ENCODE assay signal across 9 mouse cellular contexts in genomic region chr2:164497691-164498268, GRCm38 (mm10). TPM values are rescaled to one million over a fixed set of nuclear protein-coding genes. Genes with fewer than 3 reads are reported as not detected.
DNase-seq lines count a peak whose midpoint lies in the region; ATAC-seq and TF ChIP-seq lines count a peak whose summit lies in the region.
"Had no signal": no experiment of that assay in that cellular context is flagged by ENCODE, and none has a peak within 500 bp of the region (broad histone marks: within the 10 kb centered on the region; RNA-seq: fewer than 3 reads in every experiment).

No protein-coding gene starts in this region.

- WGBS in heart, embryonic 13.5 days, result 4% methylated on average over 21 of the region's 21 CpGs
- WGBS in forebrain, embryonic 12.5 days, result 5% methylated on average over 21 of the region's 21 CpGs
- WGBS in liver, embryonic 15.5 days (ENCODE audit: insufficient replicate concordance), result 4% methylated on average over 21 of the region's 21 CpGs

- peak overlapping the region; percentile 99 for H3K4me2 ChIP-seq in heart, embryonic 13.5 days
- peak overlapping the region; percentile 97 for H3K4me2 ChIP-seq in forebrain, embryonic 12.5 days
- H3K4me2 ChIP-seq in liver, embryonic 15.5 days, result peak overlapping the region; percentile 91

- H3K9me3 ChIP-seq in heart, embryonic 13.5 days, result no peaks in the 10 kb centered on the region
- no peaks in the 10 kb centered on the region for H3K9me3 ChIP-seq in G1E (replicated peaks)
- H3K9me3 ChIP-seq in forebrain, embryonic 12.5 days, result no peaks in the 10 kb centered on the region
- H3K9me3 ChIP-seq in liver, embryonic 15.5 days (replicated peaks), result no peaks in the 10 kb centered on the region

- peaks cover 17% of the 10 kb centered on the region for H3K4me1 ChIP-seq in heart, embryonic 13.5 days
- H3K4me1 ChIP-seq in G1E (ENCODE audit: insufficient read depth, low read depth, low read length), result peaks cover 24% of the 10 kb centered on the region
- H3K4me1 ChIP-seq in forebrain, embryonic 12.5 days, result peaks cover 14% of the 10 kb centered on the region
- peaks cover 23% of the 10 kb centered on the region for H3K4me1 ChIP-seq in liver, embryonic 15.5 days (replicated peaks)

- peaks cover 36% of the 10 kb centered on the region for H3K36me3 ChIP-seq in heart, embryonic 13.5 days
- peaks cover 43% of the 10 kb centered on the region for H3K36me3 ChIP-seq in G1E (replicated peaks)
- peaks cover 29% of the 10 kb centered on the region for H3K36me3 ChIP-seq in forebrain, embryonic 12.5 days (replicated peaks)
- peaks cover 29% of the 10 kb centered on the region for H3K36me3 ChIP-seq in liver, embryonic 15.5 days (replicated peaks)

- peak overlapping the region; percentile 93 for H3K4me3 ChIP-seq in heart, embryonic 13.5 days
- H3K4me3 ChIP-seq in G1E (ENCODE audit: low read depth, low read length), result peak overlapping the region; percentile 91
- peak overlapping the region; percentile 89 for H3K4me3 ChIP-seq in forebrain, embryonic 12.5 days (replicated peaks)
- peak overlapping the region; percentile 88 for H3K4me3 ChIP-seq in liver, embryonic 15.5 days (replicated peaks)

- ATAC-seq in heart, embryonic 13.5 days (ENCODE audit: extremely low read depth, insufficient number of reproducible peaks, low FRiP score, low TSS enrichment), result no peak
- no peak; the same call in 1 of the 2 replicates for ATAC-seq in G1E (ENCODE audit: extremely low read depth, insufficient number of reproducible peaks, low FRiP score, poor library complexity, severe bottlenecking)
- ATAC-seq in forebrain, embryonic 12.5 days (ENCODE audit: low FRiP score), result peak; percentile 42; the same call in 1 of the 2 replicates
- ATAC-seq in liver, embryonic 15.5 days (ENCODE audit: insufficient read depth), result peak; percentile 44

- no peak for DNase-seq in heart, adult 9 months (ENCODE audit: low spot score in 2 of 2)
- DNase-seq in G1E (ENCODE audit: low spot score), result peak; percentile 30
- DNase-seq in urinary bladder, adult 18-20 months (ENCODE audit: low spot score in 2 of 2), result no peak
- DNase-seq in urinary bladder, postnatal 4 days (ENCODE audit: low spot score in 2 of 2), result no peak
- DNase-seq in Muller cell, postnatal 12 days (ENCODE audit: inconsistent ontology term), result no peak

- H3K27ac ChIP-seq in heart, embryonic 13.5 days (replicated peaks), result no peak overlapping the region
- peak overlapping the region; percentile 46; the same call in 1 of the 2 replicates for H3K27ac ChIP-seq in forebrain, embryonic 12.5 days
- 0 out of 2 replicates have a peak overlapping the region, but pooled peaks have one; percentile 9 for H3K27ac ChIP-seq in liver, embryonic 15.5 days (replicated peaks)

- no peaks in the 10 kb centered on the region for H3K27me3 ChIP-seq in heart, embryonic 13.5 days (replicated peaks)
- H3K27me3 ChIP-seq in G1E (ENCODE audit: insufficient read depth, low read length), result no peaks in the 10 kb centered on the region
- 0 out of 2 replicates have a peak, but pooled peaks cover 5% of the 10 kb centered on the region for H3K27me3 ChIP-seq in forebrain, embryonic 12.5 days
- H3K27me3 ChIP-seq in liver, embryonic 15.5 days, result no peaks in the 10 kb centered on the region

- TF ChIP-seq CTCF in G1E (IDR thresholded peaks at IDR 0.05; ENCODE audit: low read depth, low read length), result no peak

- H3K9ac ChIP-seq in heart, embryonic 13.5 days, result peak overlapping the region; percentile 88
- peak overlapping the region; percentile 74 for H3K9ac ChIP-seq in forebrain, embryonic 12.5 days
- H3K9ac ChIP-seq in liver, embryonic 15.5 days, result peak overlapping the region; percentile 70

RNA-seq across cellular contexts. Expression of gene Pigt, which starts 0.5 kb away (rescaled TPM):
- polyA plus RNA-seq in heart, embryonic 13.5 days (2015; fragmentation: Nextera tagmentation; extraction: Ambion mirVana), result 53.0 and 54.5 TPM in 2 replicates
- total RNA-seq in G1E (2014; fragmentation: Nextera tagmentation) (68.5 and 84.3 TPM in 2 replicates), G1E (2017) (22.9 and 23.2 TPM in 2 replicates)
- polyA plus RNA-seq in G1E (2012), result 81.0 and 94.4 TPM in 2 replicates
- 43.3 and 45.2 TPM in 2 replicates for polyA plus RNA-seq in forebrain, embryonic 12.5 days (2016; fragmentation: Nextera tagmentation; extraction: Ambion mirVana)
- polyA plus RNA-seq in liver, embryonic 15.5 days (2015; fragmentation: Nextera tagmentation; extraction: Ambion mirVana), result 23.6 and 25.9 TPM in 2 replicates

RNA-seq across cellular contexts. Expression of gene Dbndd2, which starts 11.9 kb away (rescaled TPM):
- polyA plus RNA-seq in heart, embryonic 13.5 days (2015; fragmentation: Nextera tagmentation; extraction: Ambion mirVana), result 8.9 and 17.9 TPM in 2 replicates
- total RNA-seq in G1E (2014; fragmentation: Nextera tagmentation), result 6.2 and 11.7 TPM in 2 replicates
- 5.5 and 8.9 TPM in 2 replicates for total RNA-seq in G1E (2017)
- polyA plus RNA-seq in G1E (2012), result 22.3 and 25.1 TPM in 2 replicates
- polyA plus RNA-seq in forebrain, embryonic 12.5 days (2016; fragmentation: Nextera tagmentation; extraction: Ambion mirVana), result 4.6 and 4.7 TPM in 2 replicates
- 2.2 and 6.2 TPM in 2 replicates for polyA plus RNA-seq in liver, embryonic 15.5 days (2015; fragmentation: Nextera tagmentation; extraction: Ambion mirVana)

RNA-seq across cellular contexts. Expression of gene Trp53tg5, which starts 24.3 kb away (rescaled TPM):
- polyA plus RNA-seq in heart, embryonic 13.5 days (2015; fragmentation: Nextera tagmentation; extraction: Ambion mirVana), result not detected in 2 replicates
- total RNA-seq in G1E (2014; fragmentation: Nextera tagmentation) (not detected in 2 replicates), G1E (2017) (0.29 TPM in 1 of 2 replicates, not detected in the other)
- polyA plus RNA-seq in G1E (2012), result not detected in 2 replicates
- polyA plus RNA-seq in forebrain, embryonic 12.5 days (2016; fragmentation: Nextera tagmentation; extraction: Ambion mirVana), result not detected in 2 replicates
- not detected in 2 replicates for polyA plus RNA-seq in liver, embryonic 15.5 days (2015; fragmentation: Nextera tagmentation; extraction: Ambion mirVana)
- total RNA-seq: neutrophil, adult 5-6 weeks had no signal

RNA-seq across cellular contexts. Expression of gene Gm20458, which starts 37.0 kb away (rescaled TPM):
- 8.7 and 11.7 TPM in 2 replicates for polyA plus RNA-seq in heart, embryonic 13.5 days (2015; fragmentation: Nextera tagmentation; extraction: Ambion mirVana)
- not detected in 2 replicates for total RNA-seq in G1E (2014; fragmentation: Nextera tagmentation)
- 13.4 and 13.5 TPM in 2 replicates for total RNA-seq in G1E (2017)
- polyA plus RNA-seq in G1E (2012), result 4.6 and 5.5 TPM in 2 replicates
- polyA plus RNA-seq in forebrain, embryonic 12.5 days (2016; fragmentation: Nextera tagmentation; extraction: Ambion mirVana), result 4.7 and 6.2 TPM in 2 replicates
- polyA plus RNA-seq in liver, embryonic 15.5 days (2015; fragmentation: Nextera tagmentation; extraction: Ambion mirVana), result 5.0 TPM in 1 of 2 replicates, not detected in the other
- total RNA-seq: neutrophil, adult 5-6 weeks had no signal

RNA-seq across cellular contexts. Expression of gene Sys1, which starts 41.0 kb away (rescaled TPM):
- 37.2 and 43.0 TPM in 2 replicates for polyA plus RNA-seq in heart, embryonic 13.5 days (2015; fragmentation: Nextera tagmentation; extraction: Ambion mirVana)
- total RNA-seq in G1E (2014; fragmentation: Nextera tagmentation), result 35.8 and 37.0 TPM in 2 replicates
- 50.6 and 75.5 TPM in 2 replicates for total RNA-seq in G1E (2017)
- 122 and 142 TPM in 2 replicates for polyA plus RNA-seq in G1E (2012)
- polyA plus RNA-seq in forebrain, embryonic 12.5 days (2016; fragmentation: Nextera tagmentation; extraction: Ambion mirVana), result 60.5 and 67.4 TPM in 2 replicates
- polyA plus RNA-seq in liver, embryonic 15.5 days (2015; fragmentation: Nextera tagmentation; extraction: Ambion mirVana), result 27.1 and 29.7 TPM in 2 replicates

Comparison
In these comparisons a context has a peak if more than half of its experiments do, and no peak if none do; other contexts are left out.
1. ATAC-seq: peak in forebrain, embryonic 12.5 days (single experiment) and liver, embryonic 15.5 days (single experiment); none in heart, embryonic 13.5 days (single experiment) and G1E (single experiment).
2. Peak in every context shown above with its lines, with median percentiles within 50 percentile points of each other: H3K4me2 ChIP-seq, H3K4me3 ChIP-seq and H3K9ac ChIP-seq.